Mouse (Mus musculus): ENCODE data around the gene Zfyve28. TPM values are rescaled to one million over a fixed set of nuclear protein-coding genes. Genes with fewer than 3 reads are reported as not detected.

The Zfyve28 gene
- polyA plus RNA-seq, 1 experiment from 2014 or later = 0.42 TPM

DNA sequence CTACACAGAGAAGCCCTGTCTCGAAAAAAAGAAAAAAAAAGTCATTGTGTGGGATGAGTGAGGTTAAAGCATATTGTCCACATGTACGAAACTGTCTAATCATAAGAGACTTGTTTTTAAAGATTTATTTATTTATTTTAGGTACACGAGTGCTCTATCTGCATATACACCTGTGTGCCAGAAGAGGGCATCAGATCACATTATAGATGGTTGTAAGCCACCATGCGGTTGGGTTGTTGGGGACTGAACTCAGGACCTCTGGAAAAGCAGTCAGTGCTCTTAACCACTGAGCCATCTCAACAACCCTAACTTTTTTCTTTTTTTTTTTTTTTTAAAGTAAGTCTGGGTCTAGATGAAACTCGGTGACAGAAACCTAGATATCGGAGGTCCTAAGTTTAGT is 5.1 kb upstream of the Zfyve28 start:
- no peak for ATAC-seq
- H3K4me1 ChIP-seq (ENCODE audit: control insufficient read depth, insufficient read depth, low read length) = peaks cover 5% of the 10 kb centered on the region; the same call in 1 of the 2 replicates
- no peaks in the 10 kb centered on the region for H3K9me3 ChIP-seq (ENCODE audit: control insufficient read depth, low read length)
- peaks cover 13% of the 10 kb centered on the region for H3K27me3 ChIP-seq (replicated peaks; ENCODE audit: control insufficient read depth, insufficient read depth, low read length)
- no peak overlapping the region for H3K4me3 ChIP-seq (ENCODE audit: low read length)
- no peaks in the 10 kb centered on the region for H3K36me3 ChIP-seq (ENCODE audit: control insufficient read depth, insufficient read depth, low read length)
- no peak overlapping the region for H3K4me2 ChIP-seq (ENCODE audit: low read depth, low read length)
- 81% methylated on average over 6 of the region's 6 CpGs for WGBS
- no peak overlapping the region for H3K27ac ChIP-seq (ENCODE audit: low read length)
- H3K9ac ChIP-seq (ENCODE audit: low read depth, low read length) = no peak overlapping the region

GRCm38 (mm10) chr5:34289286-34289685 is 1.0 kb upstream of the Zfyve28 start:
- Histone ChIP-seq H3K9me3 (ENCODE audit: control insufficient read depth, low read length) (no peaks in the 10 kb centered on the region), H3K4me3 (ENCODE audit: low read length) (no peak overlapping the region), H3K4me1 (ENCODE audit: control insufficient read depth, insufficient read depth, low read length) (peaks cover 13% of the 10 kb centered on the region; the same call in 1 of the 2 replicates), H3K27me3 (replicated peaks; ENCODE audit: control insufficient read depth, insufficient read depth, low read length) (peaks cover 40% of the 10 kb centered on the region), H3K4me2 (ENCODE audit: low read depth, low read length) (no peak overlapping the region), H3K36me3 (ENCODE audit: control insufficient read depth, insufficient read depth, low read length) (no peaks in the 10 kb centered on the region), H3K9ac (ENCODE audit: low read depth, low read length) (no peak overlapping the region), H3K27ac (ENCODE audit: low read length) (no peak overlapping the region)
- WGBS = 63% methylated on average over 2 of the region's 2 CpGs
- ATAC-seq = no peak

DNA sequence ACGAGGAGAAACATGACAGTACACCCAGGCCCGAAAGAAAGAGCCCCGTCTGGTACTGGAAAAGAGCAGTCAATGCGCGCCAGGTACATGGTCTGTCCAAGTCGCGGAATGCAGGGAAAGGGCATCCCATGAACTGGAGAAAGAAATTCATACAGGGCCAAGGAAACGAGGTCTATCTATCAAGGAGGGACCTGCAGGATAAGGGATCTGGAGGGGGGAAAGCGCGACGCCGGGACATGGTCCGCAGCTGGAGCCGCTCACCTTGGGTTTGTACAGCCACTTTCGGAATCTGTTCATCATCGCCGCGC is 457 bp downstream of the Zfyve28 start:
- peak; percentile 12; the same call in 1 of the 2 replicates for ATAC-seq
- H3K4me3 ChIP-seq (ENCODE audit: low read length) = peak overlapping the region; percentile 53
- no peak overlapping the region for H3K27ac ChIP-seq (ENCODE audit: low read length)
- peaks cover 12% of the 10 kb centered on the region; the same call in 1 of the 2 replicates for H3K4me1 ChIP-seq (ENCODE audit: control insufficient read depth, insufficient read depth, low read length)
- H3K9ac ChIP-seq (ENCODE audit: low read depth, low read length) = no peak overlapping the region
- peaks cover 40% of the 10 kb centered on the region for H3K27me3 ChIP-seq (replicated peaks; ENCODE audit: control insufficient read depth, insufficient read depth, low read length)
- H3K36me3 ChIP-seq (ENCODE audit: control insufficient read depth, insufficient read depth, low read length) = no peaks in the 10 kb centered on the region
- H3K9me3 ChIP-seq (ENCODE audit: control insufficient read depth, low read length) = no peaks in the 10 kb centered on the region
- peak overlapping the region; percentile 91 for H3K4me2 ChIP-seq (ENCODE audit: low read depth, low read length)
- under 1% methylated on average over 18 of the region's 18 CpGs for WGBS

- H3K36me3 ChIP-seq (ENCODE audit: control insufficient read depth, insufficient read depth, low read length) = no peaks in the 10 kb centered on the region
- under 1% methylated on average over 54 of the region's 54 CpGs for WGBS
- H3K27ac ChIP-seq (ENCODE audit: low read length) = no peak overlapping the region
- H3K9me3 ChIP-seq (ENCODE audit: control insufficient read depth, low read length) = no peaks in the 10 kb centered on the region
- no peak for ATAC-seq
- H3K9ac ChIP-seq (ENCODE audit: low read depth, low read length) = no peak overlapping the region
- H3K4me1 ChIP-seq (ENCODE audit: control insufficient read depth, insufficient read depth, low read length) = peaks cover 12% of the 10 kb centered on the region; the same call in 1 of the 2 replicates
- peak overlapping the region; percentile 53 for H3K4me3 ChIP-seq (ENCODE audit: low read length)
- H3K27me3 ChIP-seq (replicated peaks; ENCODE audit: control insufficient read depth, insufficient read depth, low read length) = peaks cover 40% of the 10 kb centered on the region
- peak overlapping the region; percentile 91 for H3K4me2 ChIP-seq (ENCODE audit: low read depth, low read length)
These were observed 1.0 kb downstream of the Zfyve28 start for GRCm38 (mm10) chr5:34287001-34287837.

DNA sequence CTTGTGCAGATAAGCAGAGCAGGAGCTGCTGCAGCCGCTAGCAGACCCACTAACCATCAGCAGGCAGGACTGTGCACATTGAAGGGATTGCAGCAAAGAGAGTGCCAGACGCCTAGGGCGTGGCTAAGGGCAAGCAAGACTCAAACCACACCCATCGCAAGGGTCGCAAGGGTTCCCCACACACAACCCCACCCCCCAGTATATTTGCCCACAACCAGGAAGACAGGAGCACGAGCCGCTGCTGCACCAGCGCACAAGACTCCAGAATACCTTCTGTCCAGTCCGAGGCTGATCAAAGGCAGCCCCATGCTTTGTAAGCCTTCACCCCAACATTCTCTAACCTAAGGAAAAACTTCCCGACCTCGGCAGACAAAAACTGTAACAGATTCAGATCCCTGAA is 1.7 kb downstream of the Zfyve28 start:
- no peak overlapping the region for H3K27ac ChIP-seq (ENCODE audit: low read length)
- H3K4me3 ChIP-seq (ENCODE audit: low read length) = peak overlapping the region; percentile 53
- H3K27me3 ChIP-seq (replicated peaks; ENCODE audit: control insufficient read depth, insufficient read depth, low read length) = peaks cover 40% of the 10 kb centered on the region
- H3K4me2 ChIP-seq (ENCODE audit: low read depth, low read length) = peak overlapping the region; percentile 91
- WGBS = 5% methylated on average over 11 of the region's 11 CpGs
- H3K9me3 ChIP-seq (ENCODE audit: control insufficient read depth, low read length) = no peaks in the 10 kb centered on the region
- H3K9ac ChIP-seq (ENCODE audit: low read depth, low read length) = no peak overlapping the region
- H3K36me3 ChIP-seq (ENCODE audit: control insufficient read depth, insufficient read depth, low read length) = no peaks in the 10 kb centered on the region
- no peak for ATAC-seq
- peaks cover 12% of the 10 kb centered on the region; the same call in 1 of the 2 replicates for H3K4me1 ChIP-seq (ENCODE audit: control insufficient read depth, insufficient read depth, low read length)

DNA sequence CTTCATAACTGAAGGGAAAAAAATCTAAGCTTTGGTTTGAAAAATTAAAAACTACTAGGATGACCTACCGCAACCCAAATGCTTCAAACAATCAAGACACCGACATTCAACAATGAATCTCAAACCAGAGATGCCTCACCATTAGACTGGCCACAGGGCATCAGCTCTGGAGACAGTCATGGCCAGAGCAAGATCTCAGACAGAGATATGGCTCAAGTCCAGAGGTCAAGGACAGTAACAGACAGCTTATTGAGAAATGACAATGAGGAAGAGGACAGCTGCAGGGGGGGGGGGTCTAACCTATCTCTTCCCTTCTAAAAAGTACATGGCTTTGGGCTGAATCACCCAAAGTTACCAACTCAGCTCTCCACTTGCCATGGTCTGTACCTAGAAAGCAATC is 3.0 kb downstream of the Zfyve28 start:
- no peak overlapping the region for H3K4me2 ChIP-seq (ENCODE audit: low read depth, low read length)
- H3K36me3 ChIP-seq (ENCODE audit: control insufficient read depth, insufficient read depth, low read length) = no peaks in the 10 kb centered on the region
- peaks cover 12% of the 10 kb centered on the region; the same call in 1 of the 2 replicates for H3K4me1 ChIP-seq (ENCODE audit: control insufficient read depth, insufficient read depth, low read length)
- H3K4me3 ChIP-seq (ENCODE audit: low read length) = no peak overlapping the region
- H3K27me3 ChIP-seq (replicated peaks; ENCODE audit: control insufficient read depth, insufficient read depth, low read length) = peaks cover 40% of the 10 kb centered on the region
- 88% methylated on average over 2 of the region's 2 CpGs for WGBS
- no peak overlapping the region for H3K27ac ChIP-seq (ENCODE audit: low read length)
- no peaks in the 10 kb centered on the region for H3K9me3 ChIP-seq (ENCODE audit: control insufficient read depth, low read length)
- no peak overlapping the region for H3K9ac ChIP-seq (ENCODE audit: low read depth, low read length)
- no peak for ATAC-seq

DNA sequence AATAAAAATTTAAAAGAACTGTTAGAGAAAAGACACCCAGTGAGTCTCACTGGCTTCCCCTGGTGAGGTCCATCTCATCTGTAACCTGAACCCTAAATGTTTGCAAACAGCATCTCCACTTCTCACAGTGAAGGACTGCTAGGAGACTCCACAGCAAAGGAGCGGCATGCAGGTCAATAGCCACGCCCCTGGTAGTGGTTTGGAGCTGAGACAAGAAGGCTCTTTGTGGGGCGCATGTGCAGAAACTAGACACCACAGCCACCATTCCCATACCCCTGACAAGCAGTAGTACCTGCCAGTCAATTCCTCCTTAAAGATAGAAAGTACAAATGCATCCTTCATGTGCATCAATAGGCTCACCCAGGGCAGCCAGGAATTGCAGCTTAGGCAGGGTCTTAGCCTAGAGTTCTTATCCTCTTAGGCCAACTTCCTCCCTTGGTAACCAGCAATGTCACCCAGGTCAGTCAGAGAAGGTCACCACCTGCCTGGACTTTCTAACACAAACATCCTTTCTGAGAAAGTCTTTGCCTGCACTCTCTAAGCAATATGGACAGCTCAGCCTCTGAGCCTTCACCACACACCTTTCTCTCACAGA is 4.0 kb downstream of the Zfyve28 start:
- no peak overlapping the region for H3K4me3 ChIP-seq (ENCODE audit: low read length)
- H3K27me3 ChIP-seq (replicated peaks; ENCODE audit: control insufficient read depth, insufficient read depth, low read length) = peaks cover 34% of the 10 kb centered on the region
- no peak overlapping the region for H3K27ac ChIP-seq (ENCODE audit: low read length)
- WGBS = 37% methylated on average over 3 of the region's 3 CpGs
- no peak for ATAC-seq
- H3K36me3 ChIP-seq (ENCODE audit: control insufficient read depth, insufficient read depth, low read length) = no peaks in the 10 kb centered on the region
- H3K9me3 ChIP-seq (ENCODE audit: control insufficient read depth, low read length) = no peaks in the 10 kb centered on the region
- H3K4me1 ChIP-seq (ENCODE audit: control insufficient read depth, insufficient read depth, low read length) = peaks cover 12% of the 10 kb centered on the region; the same call in 1 of the 2 replicates
- H3K9ac ChIP-seq (ENCODE audit: low read depth, low read length) = no peak overlapping the region
- no peak overlapping the region for H3K4me2 ChIP-seq (ENCODE audit: low read depth, low read length)

- Histone ChIP-seq H3K9me3 (ENCODE audit: control insufficient read depth, low read length) (no peaks in the 10 kb centered on the region), H3K27ac (ENCODE audit: low read length) (no peak overlapping the region), H3K4me2 (ENCODE audit: low read depth, low read length) (no peak overlapping the region), H3K9ac (ENCODE audit: low read depth, low read length) (no peak overlapping the region), H3K36me3 (ENCODE audit: control insufficient read depth, insufficient read depth, low read length) (no peaks in the 10 kb centered on the region), H3K27me3 (replicated peaks; ENCODE audit: control insufficient read depth, insufficient read depth, low read length) (peaks cover 26% of the 10 kb centered on the region), H3K4me3 (ENCODE audit: low read length) (no peak overlapping the region), H3K4me1 (ENCODE audit: control insufficient read depth, insufficient read depth, low read length) (peaks cover 12% of the 10 kb centered on the region; the same call in 1 of the 2 replicates)
- 87% methylated on average over 5 of the region's 5 CpGs for WGBS
- no peak for ATAC-seq
These were observed 4.9 kb downstream of the Zfyve28 start for GRCm38 (mm10) chr5:34283355-34283754.

DNA sequence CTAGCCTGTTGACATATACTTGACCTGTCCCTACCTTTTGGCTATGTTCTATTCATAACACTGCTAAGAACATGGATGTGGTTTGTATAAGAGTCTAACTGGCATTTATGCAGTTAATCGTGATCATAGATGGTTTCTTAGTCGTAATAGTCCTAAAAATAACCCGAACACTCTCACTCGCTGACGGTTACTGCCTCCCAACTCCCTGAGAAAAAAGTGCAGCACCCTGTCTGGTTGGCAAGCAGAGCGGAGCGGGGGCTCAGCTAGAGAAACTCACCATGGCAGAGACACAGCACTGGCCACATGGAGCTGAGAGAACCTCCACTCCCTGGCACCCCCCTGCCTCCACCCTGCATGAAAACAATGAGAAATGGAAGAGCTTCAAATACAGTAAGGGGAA is 7.3 kb downstream of the Zfyve28 start:
- no peaks in the 10 kb centered on the region for H3K4me1 ChIP-seq (ENCODE audit: control insufficient read depth, insufficient read depth, low read length)
- H3K9ac ChIP-seq (ENCODE audit: low read depth, low read length) = no peak overlapping the region
- no peak overlapping the region for H3K4me3 ChIP-seq (ENCODE audit: low read length)
- WGBS = 58% methylated on average over 7 of the region's 7 CpGs
- H3K36me3 ChIP-seq (ENCODE audit: control insufficient read depth, insufficient read depth, low read length) = no peaks in the 10 kb centered on the region
- no peak overlapping the region for H3K27ac ChIP-seq (ENCODE audit: low read length)
- no peak for ATAC-seq
- H3K4me2 ChIP-seq (ENCODE audit: low read depth, low read length) = no peak overlapping the region
- H3K27me3 ChIP-seq (replicated peaks; ENCODE audit: control insufficient read depth, insufficient read depth, low read length) = peaks cover 5% of the 10 kb centered on the region; the same call in 1 of the 2 replicates
- H3K9me3 ChIP-seq (ENCODE audit: control insufficient read depth, low read length) = no peaks in the 10 kb centered on the region

Measured in intestine, embryonic 16.5 days (tissue).